Mouse (Mus musculus) embryonic fibroblast, embryonic 13.5 days (primary cell): ENCODE data around the gene Map3k7cl.

Experiments used
- CTCF ChIP-seq: IDR thresholded peaks from 2 replicates; pipeline ENCODE4 v1.5.1; 2011; ENCODE audit warnings: mild to moderate bottlenecking, control low read depth, low read length, moderate library complexity, borderline replicate concordance; ENCODE audit not compliant: insufficient read depth
- POLR2A ChIP-seq: IDR thresholded peaks from 2 replicates; pipeline ENCODE4 v1.6.1; 2011; ENCODE audit warnings: low read depth, mild to moderate bottlenecking, control low read depth, low read length, moderate library complexity

GRCm38 (mm10) chr16:87604002-87604401 is 50.9 kb downstream of the Map3k7cl start:
- TF ChIP-seq CTCF = no peak
- TF ChIP-seq POLR2A = no peak
